Mouse (Mus musculus): ENCODE data around the gene Tnnc2.

- TF ChIP-seq CTCF (conservative IDR thresholded peaks at IDR 0.05; ENCODE audit: insufficient read depth, insufficient read length, low read depth, low read length) (no peak), POLR2A (IDR thresholded peaks at IDR 0.05; ENCODE audit: low read depth, low read length) (no peak)
Observed at GRCm38 (mm10) chr2:164793772-164794171, 14.0 kb upstream of the Tnnc2 start.

All from kidney, adult 2 months (tissue).